Mouse (Mus musculus) testis, adult 2 months (tissue): ENCODE results near the gene Lrp2bp.

Experiments
- CTCF ChIP-seq: fragments of 200-500 bp; IDR thresholded peaks from 2 replicates; pipeline ENCODE4 v1.5.1; 2012; ENCODE audit warnings: low read depth, mild to moderate bottlenecking, inconsistent platforms, low read length, moderate library complexity; ENCODE audit not compliant: control insufficient read depth, insufficient read depth, insufficient replicate concordance
- POLR2A ChIP-seq: fragments of 200-500 bp; IDR thresholded peaks from 2 replicates; pipeline ENCODE4 v1.6.1; 2012; ENCODE audit warnings: low read depth, mild to moderate bottlenecking, inconsistent platforms, low read length, moderate library complexity; ENCODE audit not compliant: control insufficient read depth

GRCm38 (mm10) chr8:46005596-46005995 lies 6.5 kb downstream of the Lrp2bp start, which contains the start of gene Ankrd37:
- TF ChIP-seq POLR2A (no peak), CTCF (no peak)
